Mouse (Mus musculus) mouse embryonic stem cell (cell line): ENCODE measurements at regions not wholly inside any gene's neighbourhood (a gene's known extent, or its start where the extent isn't known, plus 50 kb on each side); places are given as distances from the start of the nearest gene placed in this dataset.

Source experiments
- in situ Hi-C, 2 experiments: fragments of 300-500 bp; cut with MboI; formaldehyde crosslinking; loops; 1 replicate in 1 of 2; 3 replicates in 1 of 2; pipeline ENCODE4 v1.14.3; 2019 to 2020; ENCODE audit warnings: low sequenced_read_pairs in 2 of 2, low pct_unique_long_range_greater_than_20kb in 1 of 2, mixed read lengths in 1 of 2; ENCODE audit not compliant: unreplicated experiment in 1 of 2

DNA sequence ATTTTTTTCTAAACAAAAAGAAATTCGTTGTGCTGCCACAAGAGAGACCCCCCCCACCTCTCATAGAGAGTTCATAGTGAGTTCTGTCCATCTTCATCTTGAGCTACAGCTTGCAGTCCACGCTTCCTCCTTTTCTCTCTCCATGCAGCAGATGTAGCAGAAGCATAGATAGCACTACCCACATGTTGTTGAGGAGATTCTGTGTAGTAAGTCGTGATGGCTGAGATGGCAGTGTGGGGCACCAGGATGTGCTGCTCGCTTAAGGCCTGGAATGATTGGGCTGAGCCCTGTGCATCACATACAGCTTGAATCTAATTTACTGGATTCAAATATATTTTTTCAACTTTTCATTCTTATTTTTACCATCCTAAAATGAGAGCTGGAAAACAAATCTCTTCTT is 184.4 kb upstream of the Ccn2 start:
- in situ Hi-C loops = no loop called here

GRCm38 (mm10) chr10:24422498-24423160 is 172.6 kb upstream of the Ccn2 start:
- in situ Hi-C loops = no loop called here

DNA sequence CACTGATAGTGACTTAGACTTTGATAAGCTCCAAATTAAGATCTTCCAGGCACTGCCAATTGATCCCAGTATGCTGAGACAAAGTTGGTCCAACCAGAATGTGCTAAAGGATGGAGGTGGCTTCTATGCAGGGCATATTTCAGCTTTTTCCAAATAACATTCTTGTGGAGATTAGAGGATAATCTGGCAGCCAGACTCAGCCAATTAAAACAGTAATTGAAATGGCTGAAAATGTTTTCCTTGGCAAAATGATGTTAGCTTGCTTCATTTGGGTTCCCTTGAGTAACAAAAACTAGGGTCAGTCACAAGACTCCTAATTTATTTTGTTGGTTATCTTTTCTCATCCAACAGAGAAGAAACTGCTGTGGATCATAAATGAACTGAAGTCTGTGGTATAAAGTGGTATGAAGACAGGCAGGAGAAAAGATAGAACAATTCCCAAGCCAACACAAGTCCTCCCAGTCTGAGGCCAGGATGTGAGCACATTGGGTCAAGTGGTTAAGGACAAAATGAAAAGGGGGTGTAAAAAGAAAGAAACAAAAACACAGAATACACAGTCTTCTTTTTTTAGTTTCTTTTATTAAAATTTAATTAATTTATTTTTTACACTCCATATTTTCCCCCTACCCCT is 161.4 kb upstream of the Ccn2 start:
- in situ Hi-C loops = no loop called here

DNA sequence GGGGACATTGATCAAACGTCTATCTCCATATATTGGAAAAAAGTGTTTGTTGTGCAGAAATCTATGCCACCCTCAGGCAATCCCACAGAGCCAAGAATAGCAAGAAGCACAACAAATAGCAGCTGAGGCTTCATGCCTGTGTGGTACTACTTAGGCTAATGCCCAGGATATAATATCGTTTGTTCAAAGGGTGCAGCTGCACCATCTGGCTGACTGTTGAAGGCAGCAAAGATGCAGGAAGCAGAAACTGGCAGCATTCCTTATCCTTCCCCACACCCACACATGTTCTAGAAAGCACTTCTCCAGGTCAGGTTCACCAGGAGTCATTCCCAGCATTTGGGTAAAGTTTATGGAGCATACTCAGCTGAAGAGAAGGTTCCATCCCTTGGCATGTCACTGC is 158.1 kb upstream of the Ccn2 start:
- in situ Hi-C loops = no loop called here

- in situ Hi-C loops = no loop called here
Measured at GRCm38 (mm10) chr10:24444572-24444971, 150.7 kb upstream of the Ccn2 start.

DNA sequence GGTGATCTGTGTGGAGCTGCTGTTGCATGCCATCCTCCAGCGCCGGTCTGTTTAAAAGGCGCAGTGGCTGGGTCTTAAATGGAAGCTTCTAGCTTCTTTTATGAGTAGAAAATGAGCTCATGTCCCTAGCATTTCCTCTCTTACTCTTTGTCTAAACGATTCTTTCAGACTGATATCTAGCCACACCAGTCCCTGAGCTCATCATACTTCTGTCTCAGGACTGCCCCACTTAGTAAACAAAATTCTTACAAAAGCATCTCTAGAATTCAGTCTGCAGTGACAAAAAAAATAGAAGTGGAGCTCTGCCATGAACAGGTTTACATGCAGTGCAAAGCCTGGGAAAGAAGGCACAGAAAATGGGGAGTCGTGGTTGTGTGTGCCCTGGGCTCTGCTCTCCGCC is 150.2 kb upstream of the Ccn2 start:
- in situ Hi-C loops = no loop called here

DNA sequence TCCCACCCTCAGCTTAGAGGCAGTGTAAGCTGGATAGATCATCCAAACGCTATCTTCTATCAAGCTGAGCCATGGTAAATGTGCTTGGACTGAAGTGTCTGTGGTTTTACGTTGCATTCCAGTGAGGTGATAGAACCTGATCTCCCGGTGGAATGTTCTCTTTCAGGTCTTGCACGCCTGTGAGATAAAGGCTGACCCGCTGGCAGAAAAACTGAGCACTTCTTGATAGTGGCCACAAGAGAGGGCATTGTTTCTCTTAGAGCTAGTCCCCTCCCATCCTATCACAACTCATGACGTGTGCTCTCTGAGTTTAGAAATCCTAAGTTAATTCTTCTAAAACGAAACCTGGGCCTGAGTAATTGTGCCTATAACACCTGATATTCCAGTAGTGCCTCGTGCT is 149.1 kb upstream of the Ccn2 start:
- in situ Hi-C loops = no loop called here

GRCm38 (mm10) chr10:24447135-24447534 is 148.1 kb upstream of the Ccn2 start:
- in situ Hi-C loops = no loop called here

- in situ Hi-C loops = no loop called here
Measured at GRCm38 (mm10) chr10:24448001-24448561, 147.2 kb upstream of the Ccn2 start.

DNA sequence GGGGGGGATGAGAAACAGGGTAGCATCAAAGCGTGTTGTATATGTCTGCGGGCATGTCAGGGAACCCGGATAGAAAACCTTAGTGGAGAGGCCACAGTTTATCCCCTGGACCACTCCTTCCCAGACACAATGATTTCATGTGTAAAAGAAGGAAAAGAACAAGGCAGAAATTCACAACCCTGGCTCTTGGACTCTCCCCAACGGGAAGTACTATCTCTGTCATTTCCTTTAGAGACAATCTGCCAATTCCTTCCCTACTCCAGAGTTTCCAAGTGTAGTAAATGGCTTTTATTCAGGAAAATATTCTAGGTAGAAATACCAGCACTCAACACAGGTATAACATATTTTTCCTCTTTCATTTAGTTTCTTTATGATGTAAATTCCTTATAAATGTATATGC is 141.7 kb upstream of the Ccn2 start:
- in situ Hi-C loops = no loop called here

DNA sequence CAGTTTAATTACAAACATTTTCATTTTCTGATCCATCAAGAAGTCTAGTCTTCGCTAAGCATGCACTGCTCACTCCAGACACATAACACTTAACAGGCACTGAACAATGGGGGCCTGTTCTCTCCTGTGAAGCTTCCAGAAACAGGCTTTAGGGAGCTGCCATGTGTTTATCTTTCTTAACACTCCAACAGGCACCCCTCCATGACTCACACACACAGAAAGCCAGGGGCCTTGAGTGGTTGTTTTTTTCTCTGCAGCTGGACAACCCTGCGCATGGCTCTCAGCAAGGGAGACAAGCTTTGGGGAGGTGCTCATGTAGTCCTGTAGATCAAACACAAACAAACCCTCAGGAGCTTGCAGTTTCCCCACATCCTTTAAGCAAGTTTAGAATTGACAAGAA is 136.6 kb upstream of the Ccn2 start:
- in situ Hi-C loops = no loop called here

GRCm38 (mm10) chr10:24463873-24464272 is 131.4 kb upstream of the Ccn2 start:
- in situ Hi-C loops = no loop called here

GRCm38 (mm10) chr10:24464377-24464776 is 130.9 kb upstream of the Ccn2 start:
- in situ Hi-C loops = no loop called here

GRCm38 (mm10) chr10:24469741-24470140 is 125.5 kb upstream of the Ccn2 start:
- in situ Hi-C loops = no loop called here

DNA sequence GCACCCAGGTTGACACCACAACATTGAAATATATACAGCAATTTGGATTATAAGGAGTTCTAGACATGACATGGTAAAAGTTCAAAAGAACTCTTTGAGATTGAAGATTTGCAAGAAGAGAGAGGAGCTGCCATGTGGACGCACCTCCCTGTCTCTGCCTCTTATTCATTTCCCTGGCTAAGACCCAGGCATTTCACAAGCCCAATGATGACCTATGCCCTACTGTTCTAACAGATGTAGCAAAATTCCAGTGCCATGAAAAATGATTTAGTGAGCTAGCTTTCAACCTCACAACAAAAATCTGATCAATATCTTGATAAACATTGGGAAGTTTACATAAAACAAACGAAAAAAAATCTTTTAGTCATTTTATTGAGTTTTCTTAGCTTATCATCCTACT is 123.7 kb upstream of the Ccn2 start:
- in situ Hi-C loops = no loop called here

DNA sequence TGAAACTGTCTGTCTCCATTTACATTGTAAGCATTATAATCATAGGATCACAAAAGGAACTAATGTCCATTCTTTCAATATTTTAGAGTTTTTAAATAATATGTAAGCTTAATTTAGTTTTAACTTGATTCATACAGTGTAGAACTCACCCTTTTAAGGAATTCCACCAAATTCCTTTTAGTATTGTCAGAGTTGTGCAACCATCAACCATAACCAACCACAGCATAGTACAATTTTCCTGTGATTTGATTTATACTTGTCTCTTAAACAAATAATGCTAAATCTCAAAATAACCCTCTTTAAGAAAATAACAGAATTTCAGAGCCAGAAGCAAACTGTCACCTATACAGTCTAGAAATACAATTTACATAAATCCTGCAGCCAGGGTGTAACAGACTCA is 119.0 kb upstream of the Ccn2 start:
- in situ Hi-C loops = no loop called here

DNA sequence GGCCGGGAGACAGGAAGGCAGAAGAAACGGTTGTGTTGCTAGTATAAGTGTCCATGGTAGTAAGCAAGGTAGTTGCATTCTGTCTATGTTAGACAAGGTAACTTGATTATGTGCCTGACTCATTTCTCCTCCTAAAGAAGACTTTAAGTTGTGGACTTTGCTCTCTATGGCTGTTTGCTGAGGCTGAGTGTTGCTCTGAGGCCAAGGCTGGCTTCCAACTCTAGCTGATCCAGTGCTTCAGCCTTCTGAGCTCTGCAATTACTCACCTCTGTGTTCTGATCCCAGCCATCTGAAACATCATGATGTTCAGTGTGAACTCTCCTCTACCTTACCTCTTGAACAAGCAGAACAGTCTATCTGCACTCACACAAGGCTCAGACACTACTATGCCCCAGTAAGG is 116.7 kb upstream of the Ccn2 start:
- in situ Hi-C loops = no loop called here

DNA sequence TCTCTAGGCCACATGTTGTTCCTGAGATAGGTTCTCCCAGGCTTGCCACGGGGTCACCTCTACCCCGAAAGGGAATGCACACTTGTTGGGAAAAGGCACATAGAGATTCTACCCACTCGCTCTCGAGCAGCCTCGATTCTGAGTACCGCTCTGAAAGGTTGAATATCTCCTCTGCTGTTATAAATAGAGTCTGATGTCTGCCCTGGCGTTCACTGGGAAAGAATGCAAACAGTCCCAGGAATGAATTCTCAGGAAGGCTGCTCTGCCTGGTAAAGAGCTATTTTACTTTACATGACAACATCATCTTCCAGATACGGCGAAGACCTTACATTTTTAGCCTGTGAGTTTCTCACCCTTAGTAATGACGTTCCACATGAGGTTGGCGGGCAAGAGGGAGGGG is 116.1 kb upstream of the Ccn2 start:
- in situ Hi-C loops = no loop called here

DNA sequence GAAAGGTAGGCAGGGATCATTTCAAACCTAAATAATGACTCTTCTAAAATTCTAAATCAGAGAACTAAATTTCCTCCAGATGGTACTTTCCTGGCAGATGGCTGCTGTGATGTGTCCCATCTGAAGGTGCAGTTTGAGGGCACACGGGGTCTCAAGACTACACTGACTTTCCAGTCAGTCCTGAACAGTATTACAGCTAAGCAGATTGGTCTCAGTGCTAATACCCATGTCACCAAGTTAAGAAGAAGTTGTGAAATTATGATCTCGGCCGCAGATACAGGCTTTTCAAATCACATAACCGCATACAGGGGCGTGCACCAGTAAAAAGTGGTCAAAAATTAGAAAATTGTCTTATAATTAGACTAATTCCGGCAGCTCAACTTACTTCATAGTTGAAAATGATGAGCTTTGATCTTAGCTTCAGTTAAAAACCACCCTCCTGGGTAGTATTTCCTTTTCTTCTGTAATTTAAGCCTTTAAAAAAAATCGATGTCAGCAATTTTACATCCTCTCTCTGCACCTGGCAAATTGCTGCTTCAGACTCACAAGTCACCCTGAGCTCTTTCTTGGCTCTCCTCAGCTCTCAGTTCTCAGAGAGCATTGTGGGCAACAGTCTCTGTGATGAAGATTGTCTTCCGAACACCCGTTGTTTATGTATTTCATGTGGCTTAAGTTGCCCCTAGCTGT is 113.2 kb upstream of the Ccn2 start:
- in situ Hi-C loops = no loop called here

- in situ Hi-C loops = no loop called here
Measured at GRCm38 (mm10) chr10:24483053-24483452, 112.2 kb upstream of the Ccn2 start.
